Mouse (Mus musculus) ES-Bruce4 (cell line): ENCODE measurements around the gene Sub1. TPM values are rescaled to one million over a fixed set of nuclear protein-coding genes. Genes with fewer than 3 reads are reported as not detected.

Source experiments
- H3K27ac ChIP-seq: 2 replicates; pipeline ENCODE4 v1.5.1; 2012; ENCODE audit warnings: low read length, inconsistent platforms; ENCODE audit not compliant: insufficient read depth
- H3K27me3 ChIP-seq: 2 replicates; pipeline ENCODE4 v1.6.1; 2012; ENCODE audit warnings: mild to moderate bottlenecking, low read length, inconsistent platforms; ENCODE audit not compliant: control insufficient read depth, poor library complexity, insufficient read depth, severe bottlenecking
- H3K36me3 ChIP-seq: 2 replicates; pipeline ENCODE4 v1.6.1; 2012; ENCODE audit warnings: inconsistent platforms, mild to moderate bottlenecking, low read length, moderate library complexity; ENCODE audit not compliant: control insufficient read depth, poor library complexity, insufficient read depth, severe bottlenecking
- H3K4me1 ChIP-seq: one replicate; pipeline ENCODE4 v1.8.1; 2011; ENCODE audit warnings: low read length; ENCODE audit not compliant: control insufficient read depth, insufficient read depth
- H3K4me3 ChIP-seq: 2 replicates; pipeline ENCODE4 v1.5.1; 2011; ENCODE audit warnings: low read depth, mild to moderate bottlenecking, low read length
- H3K9ac ChIP-seq: 2 replicates; pipeline ENCODE4 v1.6.1; 2012; ENCODE audit warnings: low read depth, mild to moderate bottlenecking, inconsistent platforms; ENCODE audit not compliant: poor library complexity, severe bottlenecking
- H3K9me3 ChIP-seq: replicated peaks from 2 replicates; pipeline ENCODE4 v1.6.1; 2012; ENCODE audit warnings: mild to moderate bottlenecking, low read length, inconsistent platforms; ENCODE audit not compliant: control insufficient read depth, poor library complexity, insufficient read depth, severe bottlenecking
- CTCF ChIP-seq: IDR thresholded peaks from one replicate; pipeline ENCODE4 v1.8.1; 2011; ENCODE audit warnings: low read depth, low read length
- EP300 ChIP-seq: IDR thresholded peaks from 2 replicates; pipeline ENCODE4 v1.6.1; 2011; ENCODE audit warnings: low read depth, low read length; ENCODE audit not compliant: insufficient read depth
- POLR2A ChIP-seq: IDR thresholded peaks from one replicate; pipeline ENCODE4 v1.8.1; 2011; ENCODE audit warnings: low read length; ENCODE audit not compliant: insufficient read depth
- polyA plus RNA-seq: library from polyadenylated mRNA; stranded (reverse); fragments of >200 nt; gene quantifications from 2 replicates; pipeline ENCODE4 v1.2.4, GENCODE M21; 2011; ENCODE audit warnings: low read depth; ENCODE audit not compliant: missing spikeins, insufficient read depth, insufficient read length

Gene Sub1
- polyA plus RNA-seq = 508 and 525 TPM in 2 replicates

DNA sequence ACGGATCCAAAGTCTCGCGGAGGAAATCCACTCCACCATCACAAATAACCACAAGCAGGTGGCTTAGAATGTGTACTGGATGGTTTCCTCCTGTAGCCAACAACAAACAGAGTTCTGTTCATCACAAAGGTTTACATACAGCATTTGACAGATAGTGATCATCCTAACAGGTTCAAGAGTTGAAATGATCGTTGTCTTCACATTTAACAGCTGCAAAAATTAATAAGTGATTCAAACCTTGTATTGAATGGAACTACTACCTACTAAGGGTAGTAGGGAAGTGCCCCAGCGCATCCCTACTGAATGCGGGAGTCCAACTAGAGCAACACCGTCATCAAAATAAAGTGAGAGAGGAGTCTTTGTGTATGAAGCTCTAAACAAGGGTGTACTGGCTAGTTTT, at the start of gene Sub1:
Gene Sub1 (minus strand): TSS at position 101 of the 400 bp plus-strand sequence.
- no peak within 1 kb of the TSS for H3K27ac ChIP-seq
- TF ChIP-seq EP300 (no peak), POLR2A (no peak), CTCF (no peak)
- H3K4me3 ChIP-seq = peak within 1 kb of the TSS; percentile 97
- peak within 1 kb of the TSS; percentile 97 for H3K9ac ChIP-seq
- no peaks in the 10 kb centered on the region for H3K9me3 ChIP-seq
- H3K27me3 ChIP-seq = no peaks in the 10 kb centered on the region
- peaks cover 20% of the 10 kb centered on the region for H3K36me3 ChIP-seq
- H3K4me1 ChIP-seq = no peaks in the 10 kb centered on the region

DNA sequence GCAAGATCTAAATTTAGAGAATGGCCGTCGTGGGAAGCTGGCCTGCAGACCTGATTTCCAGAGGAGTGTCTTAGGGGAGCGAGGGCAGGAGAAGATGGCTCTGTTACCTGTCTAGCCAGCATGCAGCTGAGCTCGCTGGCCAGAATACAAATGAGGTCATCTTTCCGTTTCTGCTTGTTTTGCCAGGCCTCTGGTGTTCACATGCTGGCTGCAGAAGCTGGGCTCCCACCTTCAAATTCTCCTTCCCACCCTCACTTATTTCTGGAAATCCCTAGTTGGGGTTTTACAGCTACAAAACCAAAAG, 43.6 kb upstream of the Sub1 start:
- Histone ChIP-seq H3K36me3 (no peaks in the 10 kb centered on the region), H3K9ac (no peak overlapping the region), H3K27me3 (no peaks in the 10 kb centered on the region), H3K27ac (no peak overlapping the region), H3K4me3 (no peak overlapping the region), H3K4me1 (no peaks in the 10 kb centered on the region), H3K9me3 (no peaks in the 10 kb centered on the region)
- TF ChIP-seq EP300 (no peak), POLR2A (no peak), CTCF (no peak)

DNA sequence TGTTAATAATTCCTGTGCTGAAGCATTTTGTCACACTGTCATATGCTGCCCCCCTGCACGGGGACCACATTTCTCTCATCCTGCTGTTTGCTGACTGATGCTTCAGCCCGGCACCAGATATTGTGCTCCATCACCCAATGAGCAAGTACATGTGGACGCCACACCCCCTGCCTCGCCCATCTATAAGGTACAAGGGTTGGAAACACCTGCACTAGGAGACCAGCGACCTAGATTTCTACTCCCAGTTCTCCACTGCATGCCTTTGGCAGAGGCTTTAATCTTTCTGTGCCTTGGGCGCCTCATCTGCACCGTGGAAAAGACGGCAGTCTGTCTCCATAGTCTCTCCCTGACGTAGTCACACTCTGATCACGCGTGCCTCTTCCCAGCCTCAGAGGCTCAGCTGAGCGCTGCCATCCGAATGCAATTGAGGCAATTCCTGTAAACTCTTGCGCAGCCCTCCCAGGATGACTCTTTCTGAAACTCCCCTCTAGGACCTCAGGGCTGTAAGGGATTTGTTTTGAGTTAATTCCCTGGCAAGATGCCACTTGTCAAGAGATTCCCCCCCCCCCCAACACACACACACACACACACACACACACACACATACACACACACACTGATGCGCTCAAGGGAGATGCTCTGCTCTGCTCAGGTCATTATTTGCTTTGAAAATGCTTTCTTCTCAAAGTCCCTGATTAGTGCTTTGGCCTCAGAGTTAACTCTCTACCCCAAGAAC, 43.1 kb upstream of the Sub1 start:
- H3K9ac ChIP-seq = 0 out of 2 replicates have a peak overlapping the region, but pooled peaks have one; percentile 47
- no peaks in the 10 kb centered on the region for H3K4me1 ChIP-seq
- TF ChIP-seq CTCF = no peak
- peak; percentile 11 for TF ChIP-seq POLR2A
- no peak for TF ChIP-seq EP300
- H3K27me3 ChIP-seq = no peaks in the 10 kb centered on the region
- H3K36me3 ChIP-seq = no peaks in the 10 kb centered on the region
- no peak overlapping the region for H3K27ac ChIP-seq
- H3K4me3 ChIP-seq = peak overlapping the region; percentile 28
- H3K9me3 ChIP-seq = no peaks in the 10 kb centered on the region

DNA sequence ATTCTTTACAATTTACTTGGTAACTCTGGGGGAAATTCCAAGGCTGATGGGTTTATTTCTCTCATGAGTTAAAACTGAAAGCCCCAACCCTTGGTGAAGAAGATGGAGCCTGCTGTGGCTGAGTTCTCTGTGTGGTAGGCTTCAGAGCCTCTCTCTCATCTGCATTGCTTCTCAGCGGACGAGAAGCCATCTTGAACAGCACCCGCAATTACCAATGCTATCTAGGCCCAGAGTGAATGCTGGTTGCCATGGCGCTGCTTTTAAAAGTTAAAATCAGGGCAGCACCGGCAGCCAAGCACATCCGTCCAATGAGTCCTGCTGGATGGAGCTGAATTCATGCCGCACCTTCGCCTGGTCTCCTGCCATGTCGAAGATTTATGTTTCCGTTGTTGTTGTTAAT, 42.5 kb upstream of the Sub1 start:
- Histone ChIP-seq H3K27me3 (no peaks in the 10 kb centered on the region), H3K27ac (peak overlapping the region; percentile 12; the same call in 1 of the 2 replicates), H3K9ac (peak overlapping the region; percentile 47), H3K4me1 (no peaks in the 10 kb centered on the region), H3K4me3 (peak overlapping the region; percentile 28), H3K9me3 (no peaks in the 10 kb centered on the region), H3K36me3 (no peaks in the 10 kb centered on the region)
- TF ChIP-seq CTCF (no peak), EP300 (no peak), POLR2A (no peak)

DNA sequence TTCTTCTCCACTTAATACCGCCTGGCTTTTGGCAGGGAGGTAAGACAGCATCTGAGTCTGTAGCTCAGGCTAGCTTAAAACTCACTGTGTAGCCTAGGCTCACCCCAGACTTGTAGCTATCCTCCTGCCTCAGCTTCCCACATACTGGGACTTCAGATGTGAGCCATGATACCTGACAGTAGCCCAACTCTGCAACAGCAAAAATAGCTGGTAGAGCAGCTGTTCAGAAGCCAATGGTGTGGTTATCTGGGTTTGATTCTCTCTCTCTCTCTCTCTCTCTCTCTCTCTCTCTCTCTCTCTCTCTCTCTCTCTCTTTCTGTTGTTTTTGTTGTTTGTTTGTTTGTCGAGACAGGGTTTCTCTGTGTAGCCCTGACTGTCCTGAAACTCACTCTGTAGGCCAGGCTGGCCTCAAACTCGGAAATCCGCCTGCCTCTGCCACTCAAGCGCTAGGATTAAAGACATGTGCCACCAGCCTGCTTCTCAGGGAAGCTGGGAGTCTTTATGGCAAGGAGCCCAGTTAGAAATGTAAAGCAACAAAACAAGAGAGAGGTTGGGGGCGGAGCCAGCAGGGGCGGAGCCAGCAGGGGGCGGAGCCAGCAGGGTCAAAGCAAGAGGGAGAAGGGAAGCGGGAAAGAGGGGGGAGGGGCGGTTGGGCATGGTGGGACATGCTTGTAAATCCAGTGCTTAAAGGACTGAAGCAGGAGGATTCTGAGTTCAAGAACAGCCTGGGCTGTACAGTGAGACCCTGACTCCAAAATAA, 41.3 kb upstream of the Sub1 start:
- Histone ChIP-seq H3K27ac (peak overlapping the region; percentile 83), H3K9ac (peak overlapping the region; percentile 67), H3K36me3 (no peaks in the 10 kb centered on the region), H3K27me3 (no peaks in the 10 kb centered on the region), H3K4me1 (no peaks in the 10 kb centered on the region), H3K9me3 (no peaks in the 10 kb centered on the region), H3K4me3 (no peak overlapping the region)
- TF ChIP-seq POLR2A (peak; percentile 87), EP300 (peak; percentile 48; the same call in 1 of the 2 replicates), CTCF (no peak)

DNA sequence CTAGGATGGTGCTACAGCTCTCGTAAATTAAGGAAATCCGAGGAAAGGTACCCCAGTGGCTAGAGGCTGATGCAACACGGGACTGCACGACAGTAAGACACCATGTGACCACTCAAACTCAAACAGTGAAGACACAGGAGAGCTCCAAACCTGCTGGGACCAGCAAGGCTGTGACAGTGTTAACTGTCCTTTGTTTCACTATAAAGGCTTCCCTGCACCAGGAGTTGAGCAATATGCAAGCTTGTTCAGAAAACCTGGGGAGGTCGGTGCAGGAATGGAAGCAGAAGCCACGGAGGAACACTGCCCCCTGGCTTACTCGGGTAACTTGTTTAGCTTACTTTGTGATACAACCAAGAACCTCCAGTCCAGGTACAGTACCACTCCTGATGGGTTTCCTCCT, 40.4 kb upstream of the Sub1 start:
- Histone ChIP-seq H3K27me3 (no peaks in the 10 kb centered on the region), H3K9me3 (no peaks in the 10 kb centered on the region), H3K4me3 (peak overlapping the region; percentile 61), H3K9ac (peak overlapping the region; percentile 67), H3K27ac (peak overlapping the region; percentile 83), H3K4me1 (no peaks in the 10 kb centered on the region), H3K36me3 (no peaks in the 10 kb centered on the region)
- TF ChIP-seq POLR2A (no peak), EP300 (peak; percentile 64), CTCF (peak; percentile 54)
